Mouse (Mus musculus): ENCODE results near the gene Tmem72. TPM values are rescaled to one million over a fixed set of nuclear protein-coding genes. Genes with fewer than 3 reads are reported as not detected.
A peak's percentile ranks its signal among the peaks of the same experiment; 100 is the strongest.

The Tmem72 gene
- total RNA-seq, 2 experiments from 2014 or later = 0.12 to 0.22 TPM

GRCm38 (mm10) chr6:116682317-116682716 is 34.4 kb downstream of the Tmem72 start:
- DNase-seq = no peak
- intact Hi-C loops (cut with DNase I) = no loop called here

GRCm38 (mm10) chr6:116679563-116680288 is 37.0 kb downstream of the Tmem72 start:
- intact Hi-C loops (cut with DNase I) = no loop called here
- DNase-seq = no peak

GRCm38 (mm10) chr6:116677321-116677720 is 39.4 kb downstream of the Tmem72 start:
- DNase-seq = no peak
- intact Hi-C loops (cut with DNase I) = no loop called here

- no peak for DNase-seq
- intact Hi-C loops (cut with DNase I) = no loop called here
Measured at GRCm38 (mm10) chr6:116676355-116676913, 40.3 kb downstream of the Tmem72 start.

GRCm38 (mm10) chr6:116674283-116674886 is 42.3 kb downstream of the Tmem72 start:
- intact Hi-C loops (cut with DNase I) = no loop called here
- no peak for DNase-seq

- peak; percentile 93 for DNase-seq
- intact Hi-C loops (cut with DNase I) = no loop called here
Measured at GRCm38 (mm10) chr6:116673471-116674282, 43.0 kb downstream of the Tmem72 start, which contains the start of gene Rassf4. TSS of gene Rassf4 (minus strand) at chr6:116673952.

- DNase-seq = peak; percentile 36
- intact Hi-C loops (cut with DNase I) = no loop called here
Measured at GRCm38 (mm10) chr6:116672349-116672748, 44.4 kb downstream of the Tmem72 start.

- intact Hi-C loops (cut with DNase I) = no loop called here
- DNase-seq = no peak
Measured at GRCm38 (mm10) chr6:116671768-116672167, 44.9 kb downstream of the Tmem72 start.

- peak; percentile 69 for DNase-seq
- intact Hi-C loops (cut with DNase I) = no loop called here
Measured at GRCm38 (mm10) chr6:116671031-116671430, 45.7 kb downstream of the Tmem72 start.

GRCm38 (mm10) chr6:116670144-116670543 is 46.6 kb downstream of the Tmem72 start:
- intact Hi-C loops (cut with DNase I) = no loop called here
- peak; percentile 85 for DNase-seq

GRCm38 (mm10) chr6:116668682-116669470 is 47.8 kb downstream of the Tmem72 start:
- no peak for DNase-seq
- intact Hi-C loops (cut with DNase I) = no loop called here

- DNase-seq = no peak
- intact Hi-C loops (cut with DNase I) = no loop called here
Measured at GRCm38 (mm10) chr6:116667382-116667781, 49.3 kb downstream of the Tmem72 start.

- DNase-seq = no peak
- intact Hi-C loops (cut with DNase I) = no loop called here
Measured at GRCm38 (mm10) chr6:116666892-116667291, 49.8 kb downstream of the Tmem72 start.

- intact Hi-C loops (cut with DNase I) = no loop called here
- no peak for DNase-seq
Measured at GRCm38 (mm10) chr6:116666085-116666750, 50.5 kb downstream of the Tmem72 start.

GRCm38 (mm10) chr6:116664830-116665229 is 51.9 kb downstream of the Tmem72 start:
- DNase-seq = no peak
- intact Hi-C loops (cut with DNase I) = no loop called here

GRCm38 (mm10) chr6:116664031-116664430 is 52.7 kb downstream of the Tmem72 start:
- intact Hi-C loops (cut with DNase I) = no loop called here
- no peak for DNase-seq

- intact Hi-C loops (cut with DNase I) = no loop called here
- DNase-seq = no peak
Measured at GRCm38 (mm10) chr6:116663364-116663763, 53.3 kb downstream of the Tmem72 start.

GRCm38 (mm10) chr6:116653684-116654454 is 62.8 kb downstream of the Tmem72 start:
- intact Hi-C loops (cut with DNase I) = loop anchor here (5.0 to 10.0 kb wide), 3 partner anchors 51 to 1173 kb away; partner anchors contain the start of gene Cxcl12
- DNase-seq = peak; percentile 64

GRCm38 (mm10) chr6:116653191-116653590 is 63.5 kb downstream of the Tmem72 start:
- intact Hi-C loops (cut with DNase I) = loop anchor here (5.0 to 10.0 kb wide), 3 partner anchors 52 to 1174 kb away; partner anchors contain the start of gene Cxcl12
- DNase-seq = no peak

Data from left cerebral cortex, postnatal 4 days (tissue).